Mouse (Mus musculus) MEL (cell line): ENCODE data around the gene Olfr474.

Experiments used
- GATA1 ChIP-seq: IDR thresholded peaks from 2 replicates; pipeline ENCODE4 v1.6.1; 2011; ENCODE audit warnings: low read depth, low read length, improper control_type of control experiment
- JUND ChIP-seq: IDR thresholded peaks from 2 replicates; pipeline ENCODE4 v1.6.1; 2011; ENCODE audit warnings: low read depth, mild to moderate bottlenecking, improper control_type of control experiment, low read length
- POLR2A ChIP-seq, 2 experiments: IDR thresholded peaks; 2 replicates each; pipeline ENCODE4 v1.6.1; 2011 to 2012; ENCODE audit warnings: low read length in 2 of 2, mild to moderate bottlenecking in 2 of 2, control low read depth in 1 of 2, improper control_type of control experiment in 1 of 2, low read depth in 1 of 2, moderate library complexity in 1 of 2; ENCODE audit not compliant: control insufficient read depth in 1 of 2, insufficient read depth in 1 of 2, poor library complexity in 1 of 2
- RCOR1 ChIP-seq: IDR thresholded peaks from 2 replicates; pipeline ENCODE4 v1.6.1; 2012; ENCODE audit warnings: low read depth, mild to moderate bottlenecking, inconsistent platforms, low read length, improper control_type of control experiment
- TAL1 ChIP-seq: IDR thresholded peaks from 2 replicates; pipeline ENCODE4 v1.6.1; 2012; ENCODE audit warnings: mild to moderate bottlenecking, inconsistent platforms, low read length, moderate library complexity, mixed read lengths
- USF1 ChIP-seq: IDR thresholded peaks from 2 replicates; pipeline ENCODE4 v1.6.1; 2014; ENCODE audit warnings: low read depth, mild to moderate bottlenecking, inconsistent platforms, low read length, improper control_type of control experiment, moderate library complexity
- ZKSCAN1 ChIP-seq: IDR thresholded peaks from 2 replicates; pipeline ENCODE4 v1.6.1; 2012; ENCODE audit warnings: low read depth, mild to moderate bottlenecking, inconsistent platforms, low read length, improper control_type of control experiment, moderate library complexity

DNA sequence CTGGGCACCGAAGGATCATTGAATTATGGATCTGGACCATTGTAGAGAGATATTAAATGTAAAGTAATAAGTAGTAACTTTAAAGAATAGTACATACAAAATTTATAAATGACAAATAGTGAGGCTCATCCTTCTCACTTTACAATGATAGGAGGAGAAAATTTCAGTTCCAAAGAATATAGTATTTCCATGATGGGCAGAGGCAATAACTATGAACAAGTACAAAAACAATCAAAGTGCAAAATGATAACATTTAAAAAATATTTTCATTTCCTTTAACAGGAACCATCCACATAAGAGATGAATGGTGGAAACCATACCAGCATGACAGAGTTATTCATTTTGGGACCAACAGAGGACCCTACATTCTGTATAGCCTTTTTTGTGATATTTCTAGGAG is at the start of gene Olfr474:
- TF ChIP-seq USF1 = no peak
- TF ChIP-seq JUND = no peak
- TF ChIP-seq ZKSCAN1 = no peak
- no peak for TF ChIP-seq GATA1
- no peak for TF ChIP-seq POLR2A (IDR thresholded peaks at IDR 0.05; ENCODE audit: control insufficient read depth in 1 of 2, insufficient read depth in 1 of 2, low read depth in 1 of 2, low read length in 2 of 2, poor library complexity in 1 of 2)
- no peak for TF ChIP-seq TAL1
- TF ChIP-seq RCOR1 = no peak
